Mouse (Mus musculus) thymus, postnatal 14 days (tissue): ENCODE data around the gene Gng8.

Experiments
- DNase-seq: peaks from one replicate; pipeline ENCODE4 v3.0.0; 2021

The Gng8 gene

DNA sequence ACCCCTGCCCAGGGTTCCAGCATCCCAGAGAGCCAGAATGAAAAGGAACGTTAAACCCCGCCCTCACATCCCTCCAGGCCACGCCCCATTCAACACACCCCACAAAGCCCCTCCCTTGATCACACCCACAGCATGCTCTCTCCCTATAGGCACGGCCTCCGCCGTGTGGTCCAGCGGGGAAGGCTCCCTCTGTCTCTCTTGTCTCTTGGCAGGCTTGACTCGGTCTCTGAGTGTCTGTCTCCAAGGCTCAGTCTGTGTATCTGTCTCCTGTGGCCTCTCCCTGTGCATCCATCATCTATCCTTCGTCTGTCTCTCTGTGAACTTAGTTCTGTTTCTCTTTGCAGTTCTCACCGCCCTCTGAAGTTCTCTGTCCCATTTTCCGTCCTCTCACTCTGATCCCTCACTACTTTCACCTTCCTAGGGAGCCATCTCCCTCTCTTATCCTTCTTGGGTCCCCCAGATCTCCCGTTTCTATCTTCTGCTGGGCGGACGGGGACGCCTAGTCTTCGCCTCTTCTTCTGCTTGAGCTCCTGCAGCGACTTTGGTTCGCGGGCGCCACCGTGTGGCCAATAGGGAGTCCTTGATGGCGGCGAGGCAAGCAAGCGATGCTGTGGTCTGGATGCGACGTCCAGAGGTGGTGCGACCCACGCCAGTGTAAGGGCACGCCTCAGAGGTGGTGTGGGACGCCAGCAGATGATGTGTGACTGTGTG is at the start of gene Gng8:
TSS of gene Gng8 (plus strand) at position 146 of the 711 bp plus-strand sequence.
- peak; percentile 86 for DNase-seq

DNA sequence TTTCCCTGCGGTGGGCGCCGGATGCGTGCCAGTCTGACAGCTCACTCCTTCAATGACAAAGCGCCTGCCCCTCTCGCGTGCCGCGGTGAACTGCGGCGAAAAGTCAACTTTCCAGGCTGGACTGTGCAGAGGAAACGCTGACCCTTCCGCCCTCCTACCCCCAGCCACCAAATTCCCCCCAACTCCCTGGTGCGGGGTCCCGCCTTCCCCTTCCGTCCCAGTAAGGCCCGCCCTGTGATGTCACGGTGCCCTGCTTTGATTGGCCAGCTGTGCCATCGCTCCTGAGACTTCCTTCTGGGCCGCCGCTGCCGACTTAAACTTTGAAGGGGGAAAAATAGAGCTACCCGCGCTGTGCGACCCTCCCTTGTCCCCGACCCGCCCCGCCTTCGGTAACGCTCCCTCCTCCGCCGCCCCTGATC is 48.9 kb upstream of the Gng8 start, which contains the start of gene Prkd2:
TSS of gene Prkd2 (plus strand) at position 258 of the 419 bp plus-strand sequence.
- peak; percentile 96 for DNase-seq

DNA sequence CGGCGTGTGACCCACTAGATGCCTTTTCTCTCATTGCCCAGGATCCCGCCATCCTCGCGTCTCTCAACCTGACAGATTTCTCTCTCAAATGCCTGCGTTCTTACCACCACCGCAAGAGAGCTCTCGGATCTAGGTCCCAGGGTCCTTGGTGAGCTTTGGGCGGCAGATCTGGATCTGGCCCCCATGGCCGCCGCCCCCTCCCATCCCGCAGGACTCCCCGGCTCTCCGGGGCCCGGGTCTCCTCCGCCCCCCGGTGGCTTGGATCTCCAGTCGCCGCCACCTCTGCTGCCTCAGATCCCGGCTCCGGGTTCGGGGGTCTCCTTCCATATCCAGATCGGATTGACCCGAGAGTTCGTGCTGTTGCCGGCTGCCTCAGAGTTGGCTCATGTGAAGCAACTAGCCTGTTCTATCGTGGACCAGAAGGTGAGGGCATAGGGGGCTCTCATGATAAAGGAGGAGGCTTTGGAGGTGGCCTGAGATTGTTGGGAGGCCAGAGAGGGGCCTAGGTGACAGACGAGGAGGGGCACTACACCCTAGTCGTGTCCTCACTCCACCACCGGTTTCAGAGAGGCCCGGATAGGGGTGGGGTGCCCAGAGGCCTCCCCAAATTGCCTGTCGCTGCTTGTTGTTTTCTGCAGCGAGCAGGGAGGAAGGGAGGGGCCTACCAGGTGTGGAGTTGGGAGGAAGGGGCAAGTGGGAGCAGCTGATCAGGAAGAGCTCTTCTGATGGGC is 48.0 kb upstream of the Gng8 start:
- peak; percentile 89 for DNase-seq

DNA sequence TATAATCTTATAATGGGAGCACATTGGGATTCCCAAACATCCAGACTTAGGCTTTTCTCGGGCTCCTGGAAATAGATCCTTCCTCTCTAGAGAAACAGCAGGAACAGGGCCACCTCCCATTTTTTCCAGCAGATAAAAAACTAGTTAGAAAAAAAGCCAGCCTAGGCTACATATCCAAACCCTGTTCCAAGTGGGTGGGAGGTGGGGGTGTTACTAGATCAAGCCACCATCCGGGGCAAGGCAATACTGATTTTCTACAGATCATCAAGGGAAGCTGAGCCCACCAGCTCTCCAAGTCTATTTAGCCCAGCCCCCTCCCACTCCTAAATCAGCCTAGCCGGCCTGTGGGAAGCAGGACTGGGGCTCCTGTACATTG is 46.9 kb upstream of the Gng8 start:
- no peak for DNase-seq

DNA sequence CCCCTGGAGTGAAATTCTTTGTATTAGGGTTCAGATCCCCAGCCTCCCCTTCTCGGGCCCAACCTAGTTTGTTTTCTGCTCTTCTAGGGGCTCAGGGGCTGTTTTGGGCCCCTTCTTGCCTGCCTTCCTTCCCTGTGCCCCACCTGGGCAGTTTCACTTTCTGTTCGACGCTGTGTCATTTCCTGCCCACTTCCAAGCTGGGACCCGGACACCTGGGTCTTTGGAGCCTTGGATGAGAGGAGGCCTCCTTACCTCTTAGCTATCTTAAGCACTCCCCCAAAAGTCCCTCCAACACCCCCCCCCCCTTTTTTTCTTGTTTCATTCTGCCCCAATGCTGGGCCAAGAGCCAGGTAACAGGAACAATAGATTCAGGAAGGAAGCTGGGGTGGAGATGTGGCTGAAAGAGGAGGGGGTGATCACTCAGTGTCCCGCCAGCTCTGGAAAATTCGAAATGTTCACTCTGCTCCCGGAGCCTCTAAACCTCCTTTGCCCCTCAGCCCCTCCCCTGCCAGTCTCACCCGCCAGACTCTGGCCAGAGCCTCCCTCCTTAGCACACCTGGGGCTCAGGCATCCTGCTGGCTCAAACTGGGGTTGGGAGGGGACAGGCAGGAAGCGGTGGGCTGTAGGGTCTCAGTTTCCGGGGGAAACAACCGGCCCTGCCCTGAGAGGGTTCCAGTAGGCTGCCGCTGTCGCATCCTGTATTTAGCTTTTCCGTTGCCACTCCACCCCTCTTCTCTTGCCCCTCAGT is 46.3 kb upstream of the Gng8 start:
- peak; percentile 90 for DNase-seq

DNA sequence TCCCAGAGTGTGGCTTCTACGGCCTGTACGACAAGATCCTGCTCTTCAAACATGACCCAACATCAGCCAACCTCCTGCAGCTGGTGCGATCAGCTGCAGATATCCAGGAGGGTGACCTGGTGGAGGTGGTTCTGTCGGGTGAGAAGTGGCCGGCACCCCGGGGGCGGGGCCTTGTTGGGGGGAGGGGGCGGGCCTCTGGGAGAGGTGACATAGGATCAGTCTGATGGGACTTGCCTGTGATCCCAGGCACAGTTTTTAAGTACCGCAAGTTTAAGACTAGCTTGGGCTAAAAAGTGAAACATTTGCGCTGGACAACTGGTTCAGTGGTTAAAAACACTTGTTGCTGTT is 45.8 kb upstream of the Gng8 start:
- DNase-seq: no peak

DNA sequence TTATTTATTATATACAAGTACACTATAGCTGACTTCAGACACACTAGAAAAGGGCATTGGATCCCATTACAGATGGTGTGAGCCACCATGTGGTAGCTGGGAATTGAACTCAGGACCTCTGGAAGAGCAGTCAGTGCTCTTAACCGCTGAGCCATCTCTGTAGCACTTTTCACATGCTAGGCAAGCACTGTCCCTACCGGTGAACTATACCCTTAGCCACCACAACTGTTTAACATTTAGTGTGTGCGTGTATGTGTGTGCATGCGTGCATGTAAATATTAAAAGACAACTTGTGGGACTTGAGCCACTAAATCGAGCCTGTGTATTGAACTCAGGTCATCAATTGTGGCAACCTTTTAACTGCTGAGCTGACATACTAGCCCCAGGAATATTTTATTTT is 44.8 kb upstream of the Gng8 start:
- no peak for DNase-seq

DNA sequence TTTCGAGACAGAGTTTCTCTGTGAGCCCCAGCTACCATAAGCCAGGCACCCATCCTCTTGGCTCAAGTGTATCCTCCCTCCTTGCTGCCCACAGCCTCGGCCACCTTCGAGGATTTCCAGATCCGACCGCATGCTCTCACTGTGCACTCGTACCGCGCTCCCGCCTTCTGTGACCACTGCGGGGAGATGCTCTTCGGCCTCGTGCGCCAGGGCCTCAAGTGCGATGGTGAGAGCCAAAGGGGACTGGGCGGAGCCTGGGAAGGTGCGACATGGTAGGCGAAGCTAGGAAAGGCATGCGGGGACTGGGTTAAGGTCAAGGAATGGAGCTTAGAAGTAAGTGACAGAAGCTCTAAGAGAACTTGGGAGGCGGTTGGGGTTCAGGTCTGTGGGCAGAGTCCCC is 44.1 kb upstream of the Gng8 start:
- DNase-seq: no peak

DNA sequence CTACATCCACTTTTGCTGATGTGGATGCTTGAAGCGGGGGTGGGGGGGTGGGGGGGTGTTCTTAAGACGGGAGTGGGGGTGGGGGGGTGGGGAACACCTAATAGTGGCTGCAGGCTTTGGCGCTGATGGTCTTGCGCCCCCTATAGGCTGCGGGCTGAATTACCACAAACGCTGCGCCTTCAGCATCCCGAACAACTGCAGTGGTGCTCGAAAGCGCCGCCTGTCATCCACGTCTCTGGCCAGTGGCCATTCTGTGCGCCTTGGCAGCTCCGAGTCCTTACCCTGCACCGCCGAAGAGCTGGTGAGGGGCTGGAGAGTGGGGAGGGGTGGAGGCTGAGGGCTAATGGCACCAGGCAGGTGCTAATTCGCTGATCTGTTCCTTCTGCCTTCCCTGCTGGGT is 43.0 kb upstream of the Gng8 start:
- DNase-seq: peak; percentile 58

DNA sequence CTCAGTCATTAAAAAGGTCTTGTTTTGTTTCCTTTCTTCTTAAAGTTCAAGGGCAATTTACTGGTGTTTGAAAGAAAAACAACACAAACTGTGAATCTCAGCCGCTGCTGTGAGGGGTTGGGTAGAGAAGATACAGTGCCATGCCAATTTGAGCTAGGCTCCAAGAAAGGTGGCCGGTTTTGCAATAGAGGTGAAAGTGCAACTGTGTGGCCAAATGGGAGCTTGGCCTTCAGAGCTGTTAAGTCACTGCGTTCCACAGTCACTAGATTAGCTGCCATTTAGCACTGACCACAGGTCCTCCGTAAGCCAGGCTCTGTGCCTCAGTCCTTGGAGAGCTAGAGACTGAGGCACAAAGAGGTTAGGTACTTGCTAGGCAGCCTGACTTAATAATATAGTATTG is 40.0 kb upstream of the Gng8 start:
- DNase-seq: no peak

DNA sequence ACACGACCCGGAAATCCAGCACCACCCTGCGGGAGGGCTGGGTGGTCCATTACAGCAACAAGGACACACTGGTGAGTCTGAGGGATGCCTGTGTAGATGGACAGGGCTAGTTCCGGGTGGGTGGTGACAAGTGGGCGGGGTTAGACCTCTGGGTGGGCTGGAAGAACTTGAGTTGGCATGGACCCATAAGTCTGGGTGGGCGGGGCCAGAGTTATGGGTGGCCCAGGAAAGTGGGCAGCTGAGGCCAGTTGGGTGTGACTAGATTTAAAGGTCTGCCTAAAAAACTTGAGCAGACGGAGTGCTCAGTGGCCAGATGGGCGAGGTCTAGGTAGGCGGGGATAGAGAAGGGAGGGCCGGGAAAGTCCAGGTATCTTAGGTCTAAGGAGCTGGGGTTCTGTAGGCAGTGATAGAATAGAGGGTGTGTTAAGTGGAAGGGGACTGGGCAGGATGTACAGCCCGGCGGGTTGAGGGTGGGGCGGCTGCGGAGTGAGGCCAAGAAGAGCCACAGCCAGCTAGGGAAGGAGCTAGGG is 38.2 kb upstream of the Gng8 start:
- DNase-seq: no peak

DNA sequence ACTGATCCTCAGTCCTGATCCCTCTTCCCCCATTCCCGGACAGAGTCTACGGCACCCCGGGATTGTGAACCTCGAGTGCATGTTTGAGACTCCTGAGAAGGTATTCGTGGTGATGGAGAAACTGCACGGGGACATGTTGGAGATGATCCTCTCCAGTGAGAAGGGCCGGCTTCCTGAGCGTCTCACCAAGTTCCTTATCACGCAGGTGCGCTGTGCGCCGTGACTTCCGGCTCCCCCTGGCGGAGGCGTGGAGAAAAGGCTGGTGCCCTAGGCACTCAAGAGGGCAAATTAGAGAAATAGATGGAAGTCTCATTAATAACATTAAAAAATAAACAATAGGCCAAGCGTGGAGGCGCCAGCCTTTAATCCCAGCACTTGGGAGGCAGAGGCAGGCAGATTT is 33.2 kb upstream of the Gng8 start:
- DNase-seq: peak; percentile 69

DNA sequence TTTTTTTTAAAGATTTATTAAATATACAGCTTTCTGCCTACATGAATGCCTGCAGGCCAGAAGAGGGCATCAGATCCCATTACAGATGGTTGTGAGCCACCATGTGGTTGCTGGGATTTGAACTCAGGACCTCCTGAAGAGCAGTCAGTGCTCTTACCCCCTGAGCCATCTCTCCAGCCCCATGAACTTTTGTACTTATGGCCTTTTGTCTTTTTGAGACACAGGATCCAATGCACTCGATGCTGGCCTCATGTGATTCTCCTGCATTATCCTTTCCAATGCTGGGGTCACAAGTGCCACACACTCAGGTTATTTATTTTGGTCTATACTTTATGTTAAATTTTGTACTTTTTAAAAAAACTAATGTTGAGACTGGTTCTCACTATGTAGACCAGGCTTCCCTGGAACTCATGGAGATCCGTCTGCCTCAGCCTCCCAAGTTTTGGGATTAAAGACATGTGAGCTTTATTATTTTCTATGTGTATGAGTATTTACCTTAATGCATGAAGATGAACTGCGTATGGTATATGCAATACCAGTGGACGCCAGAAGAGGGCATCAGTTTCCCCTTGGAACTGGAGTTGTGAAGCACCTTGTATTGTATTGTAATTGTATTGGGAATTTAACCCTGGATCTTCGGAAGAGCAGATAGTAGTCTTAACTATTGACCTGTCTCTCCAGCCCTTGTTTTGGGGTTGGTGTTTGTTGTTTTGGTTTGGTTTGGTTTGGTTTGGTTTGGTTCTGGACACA is 31.5 kb upstream of the Gng8 start:
- DNase-seq: peak; percentile 71

DNA sequence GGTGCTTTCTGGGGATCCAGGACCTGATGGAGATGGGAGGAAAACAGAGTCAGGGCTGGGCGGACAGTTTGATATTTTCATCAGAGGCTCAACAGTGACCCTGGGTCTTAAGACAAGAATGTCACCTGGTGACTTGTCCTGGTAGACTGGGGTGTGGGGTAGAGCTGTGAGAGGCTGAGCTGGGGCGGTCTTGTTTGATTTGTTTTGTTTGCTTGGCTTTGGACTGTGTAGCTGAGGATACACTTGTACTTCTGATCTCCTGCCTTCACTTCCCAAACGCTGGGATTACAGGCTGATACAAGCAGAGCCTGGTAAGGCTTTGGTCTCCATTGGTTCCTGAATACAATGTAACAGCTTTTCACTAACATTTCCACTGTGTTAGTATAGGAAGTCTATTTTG is 24.1 kb upstream of the Gng8 start:
- DNase-seq: no peak

DNA sequence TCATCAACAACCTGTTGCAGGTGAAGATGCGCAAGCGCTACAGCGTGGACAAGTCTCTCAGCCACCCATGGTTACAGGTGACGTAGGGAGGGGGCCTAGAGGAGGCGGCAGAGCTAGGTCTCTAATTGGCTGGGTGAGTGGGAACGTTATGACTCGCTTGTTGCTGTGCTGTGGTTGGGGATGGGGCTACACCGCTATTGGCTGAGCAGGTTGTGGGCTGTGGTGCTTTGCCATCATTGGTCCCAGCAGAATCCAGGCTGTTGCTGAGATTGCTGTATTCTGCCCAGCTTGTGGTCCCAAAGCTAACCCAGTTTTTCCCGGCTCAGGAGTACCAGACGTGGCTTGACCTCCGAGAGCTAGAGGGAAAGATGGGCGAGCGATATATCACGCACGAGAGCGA is 22.1 kb upstream of the Gng8 start:
- no peak for DNase-seq

DNA sequence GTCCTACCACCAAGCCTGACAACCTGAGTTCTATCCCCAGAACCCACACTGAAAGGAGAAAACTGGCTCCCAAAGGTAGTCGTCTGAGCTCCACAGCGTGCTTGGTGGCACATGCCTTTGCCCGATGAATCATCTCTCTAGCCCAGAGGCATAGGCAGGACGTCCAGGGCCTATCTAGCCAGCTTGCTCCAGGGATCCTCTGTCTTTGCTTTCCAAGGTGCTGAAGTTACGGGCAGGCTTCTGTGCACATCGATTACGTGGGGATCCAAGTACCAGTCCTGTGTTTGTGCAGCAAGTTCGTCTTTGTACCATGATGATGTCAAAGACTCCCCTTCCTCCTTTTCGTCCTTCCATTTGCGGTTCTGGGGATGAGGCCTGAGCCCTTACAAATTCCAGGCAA is 20.0 kb upstream of the Gng8 start:
- DNase-seq: no peak

DNA sequence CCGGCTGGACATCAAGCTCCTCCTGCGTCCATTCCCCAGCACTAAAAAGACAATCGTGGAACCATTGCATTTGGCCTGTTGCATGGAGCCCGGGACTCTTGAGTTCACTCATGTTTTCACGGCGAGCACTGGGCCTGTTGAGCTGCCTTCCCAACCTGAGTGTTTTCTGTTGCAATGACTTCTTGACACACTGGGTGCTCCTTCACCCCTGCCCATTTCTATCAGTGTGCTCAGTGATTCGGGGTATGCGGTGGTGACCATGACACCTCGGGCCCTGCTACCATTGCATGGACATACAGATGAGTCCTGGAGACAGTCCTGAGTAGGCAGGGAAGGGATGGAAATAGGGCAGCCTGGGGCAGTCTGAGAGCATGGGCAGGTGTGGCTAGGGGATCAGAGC is 19.1 kb upstream of the Gng8 start:
- no peak for DNase-seq

DNA sequence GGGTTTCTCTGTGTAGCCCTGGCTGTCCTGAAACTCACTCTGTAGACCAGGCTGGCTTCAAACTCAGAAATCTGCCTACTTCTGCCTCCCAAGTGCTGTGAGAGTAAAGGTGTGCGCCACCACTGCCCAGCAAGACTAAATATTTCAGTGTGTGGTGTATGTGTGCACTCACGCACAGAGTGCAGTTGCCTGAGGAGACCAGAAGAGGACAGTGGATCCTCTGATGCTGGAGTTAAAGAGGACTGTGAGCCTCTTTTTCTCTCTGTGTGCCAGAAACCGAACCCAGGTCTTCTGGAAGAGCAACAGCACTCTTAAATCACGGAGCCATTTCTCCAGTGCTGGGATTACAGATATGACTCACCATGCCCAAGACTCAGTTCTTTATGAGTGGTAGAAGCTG is 18.2 kb upstream of the Gng8 start:
- DNase-seq: no peak

DNA sequence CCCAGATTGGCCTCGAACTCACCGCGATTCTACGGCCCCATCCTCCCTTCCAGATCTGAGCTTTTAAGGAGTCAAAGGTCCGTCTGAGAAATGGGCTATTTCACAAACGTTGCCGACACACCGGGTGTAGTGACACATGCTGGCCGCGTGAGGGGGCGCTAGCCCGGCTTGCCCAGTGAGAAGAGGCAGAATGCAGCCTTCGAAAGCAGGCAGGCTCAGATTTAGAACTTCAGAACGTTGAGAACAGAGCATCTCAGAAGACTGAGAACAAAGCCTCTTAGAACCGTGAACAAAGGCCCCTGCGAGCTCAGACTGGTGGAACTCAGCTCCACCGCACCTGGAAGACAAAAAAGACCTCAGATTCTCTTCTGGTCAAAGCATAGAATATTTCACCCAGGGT is 17.4 kb upstream of the Gng8 start:
- DNase-seq: peak; percentile 83

DNA sequence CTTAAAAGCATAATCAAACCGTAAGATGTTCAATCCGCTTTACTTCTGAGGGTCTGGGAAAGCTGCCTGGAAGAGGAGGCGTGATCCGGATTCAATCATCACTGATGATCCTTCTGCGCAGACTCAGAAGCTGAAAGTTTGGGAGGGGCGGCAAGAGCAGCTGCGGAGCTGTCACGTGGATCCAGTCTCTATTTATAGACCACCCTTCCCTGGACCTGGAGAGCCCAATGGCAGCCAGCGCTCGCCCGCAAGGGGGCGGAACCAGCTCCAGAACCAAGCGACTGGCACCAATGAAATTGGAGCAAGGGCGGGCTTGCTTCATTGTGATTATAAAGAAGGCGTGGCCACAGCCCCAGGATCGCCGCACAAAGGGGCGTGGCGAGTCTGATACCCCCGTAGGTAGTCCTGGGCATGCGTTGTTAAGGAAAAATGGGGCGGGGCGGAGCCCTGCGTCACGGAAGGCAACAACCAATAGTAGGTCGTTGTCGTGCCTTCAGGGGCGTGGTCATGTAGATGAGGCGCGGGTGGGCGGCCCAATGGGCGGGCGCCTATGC is 16.8 kb upstream of the Gng8 start:
- peak; percentile 98 for DNase-seq

DNA sequence AGATGAGACGGTGACA is 16.5 kb upstream of the Gng8 start, which contains the start of gene Dact3:
TSS of gene Dact3 (plus strand) at position 8 of the 16 bp plus-strand sequence.
- DNase-seq: no peak

DNA sequence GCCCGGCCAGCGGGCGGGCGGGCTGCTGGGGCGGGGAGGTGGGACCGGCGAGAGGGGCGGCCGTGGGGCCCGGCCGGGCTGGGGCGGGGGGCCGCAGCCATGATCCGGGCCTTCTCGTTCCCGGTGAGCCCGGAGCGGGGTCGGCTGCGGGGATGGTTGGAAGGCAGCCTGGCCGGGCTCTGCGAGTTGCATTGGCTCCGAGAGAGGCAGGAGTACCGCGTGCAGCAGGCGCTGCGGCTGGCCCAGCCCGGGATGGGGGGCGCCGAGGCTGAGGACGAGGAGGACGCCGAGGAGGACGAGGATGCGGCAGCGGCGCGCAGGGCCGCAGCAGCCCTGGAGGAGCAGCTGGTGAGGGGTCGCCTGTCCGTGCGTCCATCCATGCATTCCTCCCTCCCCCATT is 16.3 kb upstream of the Gng8 start:
- no peak for DNase-seq

DNA sequence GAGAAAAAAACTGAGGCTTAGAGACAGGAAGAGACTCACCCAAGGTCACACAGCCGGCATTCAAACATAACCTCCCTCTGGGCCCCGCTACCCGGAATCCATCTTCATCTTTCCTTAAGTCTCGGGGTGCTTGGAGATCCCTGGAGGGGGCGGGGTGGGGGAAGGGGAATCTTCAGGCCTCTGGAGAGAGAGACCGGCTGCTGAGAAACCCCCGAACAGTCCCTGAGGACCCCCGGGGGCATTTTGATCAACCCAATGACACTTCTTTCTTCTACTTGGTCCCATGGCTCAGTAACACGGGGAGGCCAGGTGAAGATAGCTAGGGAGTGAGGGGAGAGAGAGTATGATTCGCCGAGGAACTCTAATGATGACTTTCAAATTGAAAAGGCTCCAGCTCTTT is 15.6 kb upstream of the Gng8 start:
- no peak for DNase-seq

DNA sequence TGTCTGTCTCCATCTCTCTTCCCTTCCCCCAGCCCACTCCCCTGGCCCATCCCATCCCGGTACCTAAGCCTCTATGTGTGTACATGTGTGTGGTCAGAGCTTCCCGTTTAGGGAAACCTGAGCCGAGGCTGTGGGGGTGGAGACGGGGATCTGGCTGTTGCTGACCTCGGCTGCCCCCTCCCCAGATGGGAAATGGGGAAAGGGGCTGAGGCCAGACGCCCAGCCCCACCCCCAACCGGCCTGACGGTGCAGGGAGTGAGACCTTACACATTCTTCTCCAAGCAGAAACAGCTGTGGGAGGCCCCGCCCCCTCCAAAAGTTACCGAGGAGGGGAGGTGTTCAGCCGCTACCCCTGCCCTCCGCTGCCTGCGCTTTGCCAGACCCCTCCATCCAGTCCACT is 15.0 kb upstream of the Gng8 start:
- DNase-seq: peak; percentile 42
